Mouse (Mus musculus) heart, embryonic 16.5 days (tissue): ENCODE measurements around the gene Cela2a. TPM values are rescaled to one million over a fixed set of nuclear protein-coding genes. Genes with fewer than 3 reads are reported as not detected.

ENCODE experiments used
- ATAC-seq: fragments of 200-750 bp; cut with Nextera tagmentation; replicated peaks from 2 replicates; pipeline ENCODE4 v1.8.0; 2017; ENCODE audit warnings: moderate number of reproducible peaks; ENCODE audit not compliant: insufficient read depth, low FRiP score; ENCODE audit errors: extremely low read depth
- H3K27ac ChIP-seq: fragments of 300-500 bp; sonication (generic); 2 replicates; pipeline ENCODE4 v1.5.1; 2014; ENCODE audit warnings: mild to moderate bottlenecking, low read length, control low read depth, moderate library complexity
- H3K27me3 ChIP-seq: fragments of 300-500 bp; sonication (generic); 2 replicates; pipeline ENCODE4 v1.6.1; 2014; ENCODE audit warnings: low read length, mixed read lengths; ENCODE audit not compliant: control insufficient read depth, insufficient read depth
- H3K36me3 ChIP-seq: fragments of 300-500 bp; sonication (generic); 2 replicates; pipeline ENCODE4 v1.6.1; 2014; ENCODE audit not compliant: control insufficient read depth, insufficient read depth
- H3K4me1 ChIP-seq: fragments of 300-500 bp; sonication (generic); 2 replicates; pipeline ENCODE4 v1.6.1; 2014; ENCODE audit warnings: low read length, mixed read lengths; ENCODE audit not compliant: control insufficient read depth, insufficient read depth
- H3K4me2 ChIP-seq: fragments of 300-500 bp; sonication (generic); 2 replicates; pipeline ENCODE4 v1.6.1; 2014; ENCODE audit warnings: low read depth, mild to moderate bottlenecking, control low read depth, low read length
- H3K4me3 ChIP-seq: fragments of 300-500 bp; sonication (generic); 2 replicates; pipeline ENCODE4 v1.5.1; 2014; ENCODE audit warnings: mild to moderate bottlenecking, control low read depth, low read length
- H3K9ac ChIP-seq: fragments of 300-500 bp; sonication (generic); 2 replicates; pipeline ENCODE4 v1.6.1; 2014; ENCODE audit warnings: low read length, control low read depth
- H3K9me3 ChIP-seq: fragments of 300-500 bp; sonication (generic); replicated peaks from 2 replicates; pipeline ENCODE4 v1.6.1; 2016; ENCODE audit warnings: low read length; ENCODE audit not compliant: control insufficient read depth
- WGBS: fragments of 180-500 bp; shearing (Covaris S2); extraction: QIAGEN DNeasy Blood & Tissue Kit; methylation state at CpG from one replicate; pipeline ENCODE4 v1.1.7; 2014; 5-methylcytosine and 5-hydroxymethylcytosine counted together
- polyA plus RNA-seq: library from polyadenylated mRNA; unstranded; fragments of >200 nt; fragmentation: Nextera tagmentation; extraction: Ambion mirVana; gene quantifications from 2 replicates; pipeline ENCODE4 v1.2.1, GENCODE M21; 2015

Cela2a gene
- polyA plus RNA-seq, 1 experiment from 2014 or later, result 0.63 TPM

DNA sequence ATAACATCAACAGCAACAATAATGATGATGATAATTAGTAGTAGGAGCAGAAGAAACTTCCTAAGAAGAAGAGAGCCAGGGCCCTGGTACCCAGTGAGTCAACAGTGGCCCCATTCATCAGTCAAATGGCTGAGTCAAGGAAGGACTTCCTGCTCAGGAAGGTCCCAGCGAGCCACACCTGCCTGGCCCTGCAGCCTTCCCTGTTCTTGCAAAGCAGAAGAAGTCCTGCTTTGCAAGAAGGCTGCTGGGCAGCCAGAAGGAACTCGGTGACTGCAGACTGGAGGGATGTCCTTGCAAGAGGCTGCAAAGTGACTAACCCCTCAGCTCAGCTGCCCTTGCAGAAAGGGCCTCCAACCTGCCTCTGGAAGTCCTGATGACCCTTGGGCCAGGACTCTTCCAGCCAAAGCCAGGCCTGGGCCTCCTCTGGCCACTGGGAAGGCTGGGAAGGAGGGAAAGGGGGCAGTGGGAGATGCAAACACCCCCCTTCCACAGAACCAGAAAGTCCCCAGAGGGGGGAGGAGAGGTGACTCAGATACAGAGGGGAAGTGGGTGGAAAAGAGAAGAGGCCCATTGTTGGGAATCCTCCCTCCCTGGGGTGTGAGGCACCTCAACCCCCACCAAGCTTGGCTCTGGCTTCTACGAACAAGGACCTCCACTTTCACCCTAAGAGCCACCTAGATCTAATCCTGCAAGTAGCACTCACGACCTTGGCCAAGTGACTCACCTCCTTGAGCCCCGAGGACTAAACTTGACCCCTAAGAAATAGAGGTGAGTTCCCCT, 43.7 kb upstream of the Cela2a start:
- Histone ChIP-seq H3K27me3 (no peaks in the 10 kb centered on the region), H3K9ac (peak overlapping the region; percentile 12), H3K36me3 (peaks cover 5% of the 10 kb centered on the region; the same call in 1 of the 2 replicates), H3K27ac (peak overlapping the region; percentile 48), H3K9me3 (no peaks in the 10 kb centered on the region), H3K4me2 (no peak overlapping the region), H3K4me1 (peaks cover 70% of the 10 kb centered on the region), H3K4me3 (no peak overlapping the region)
- ATAC-seq, result no peak
- 57% methylated on average over 5 of the region's 5 CpGs for WGBS

DNA sequence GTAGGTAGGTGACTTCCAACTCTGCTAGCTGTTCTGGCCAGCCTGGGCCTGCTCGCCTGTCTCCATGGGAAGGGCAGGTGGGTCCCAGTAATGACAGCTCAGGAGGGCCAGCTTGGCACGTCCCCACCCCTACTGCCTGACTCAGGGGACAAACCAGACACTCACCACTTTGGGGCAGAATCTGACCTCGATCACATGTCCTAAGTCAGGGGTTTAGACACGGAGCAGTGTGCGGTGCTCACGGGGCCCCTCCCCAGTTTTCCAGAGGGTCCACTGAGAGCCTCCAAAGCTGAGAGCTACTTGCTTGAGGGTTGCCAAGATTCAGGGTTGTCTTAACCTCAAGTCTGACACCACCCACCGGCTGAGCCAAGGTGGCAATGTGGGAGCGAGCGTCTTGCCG, 42.1 kb upstream of the Cela2a start:
- no peaks in the 10 kb centered on the region for H3K9me3 ChIP-seq
- peaks cover 74% of the 10 kb centered on the region for H3K4me1 ChIP-seq
- no peak overlapping the region for H3K4me2 ChIP-seq
- peak overlapping the region; percentile 95 for H3K27ac ChIP-seq
- no peak overlapping the region for H3K4me3 ChIP-seq
- 70% methylated on average over 10 of the region's 10 CpGs for WGBS
- ATAC-seq, result no peak
- peak overlapping the region; percentile 43; the same call in 1 of the 2 replicates for H3K9ac ChIP-seq
- H3K36me3 ChIP-seq, result peaks cover 5% of the 10 kb centered on the region; the same call in 1 of the 2 replicates
- no peaks in the 10 kb centered on the region for H3K27me3 ChIP-seq

DNA sequence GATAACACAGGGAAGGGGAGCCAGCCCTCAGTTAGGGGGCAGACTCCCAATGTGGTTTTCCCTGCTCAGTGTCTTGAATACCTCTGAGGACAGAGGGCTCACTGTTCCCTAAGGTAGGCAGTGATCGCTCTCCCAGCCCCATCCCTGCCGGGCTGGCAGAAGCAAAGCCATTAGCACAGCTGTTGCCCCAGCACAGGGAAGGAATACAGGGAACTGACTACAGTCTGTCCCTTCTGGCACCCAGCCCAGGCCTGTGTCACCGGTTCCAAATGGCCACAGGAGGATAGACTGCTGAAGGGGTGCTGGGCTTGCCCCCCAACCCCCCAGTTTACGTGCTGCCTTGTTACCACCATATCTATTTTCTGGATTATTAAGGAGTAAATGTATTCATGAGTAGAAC, 41.5 kb upstream of the Cela2a start:
- H3K27ac ChIP-seq, result peak overlapping the region; percentile 95
- no peaks in the 10 kb centered on the region for H3K9me3 ChIP-seq
- peak overlapping the region; percentile 43 for H3K9ac ChIP-seq
- H3K4me3 ChIP-seq, result no peak overlapping the region
- H3K4me1 ChIP-seq, result peaks cover 72% of the 10 kb centered on the region
- 18% methylated on average over 4 of the region's 4 CpGs for WGBS
- no peaks in the 10 kb centered on the region for H3K27me3 ChIP-seq
- peaks cover 5% of the 10 kb centered on the region; the same call in 1 of the 2 replicates for H3K36me3 ChIP-seq
- peak overlapping the region; percentile 54 for H3K4me2 ChIP-seq
- peak; percentile 53; the same call in 1 of the 2 replicates for ATAC-seq

DNA sequence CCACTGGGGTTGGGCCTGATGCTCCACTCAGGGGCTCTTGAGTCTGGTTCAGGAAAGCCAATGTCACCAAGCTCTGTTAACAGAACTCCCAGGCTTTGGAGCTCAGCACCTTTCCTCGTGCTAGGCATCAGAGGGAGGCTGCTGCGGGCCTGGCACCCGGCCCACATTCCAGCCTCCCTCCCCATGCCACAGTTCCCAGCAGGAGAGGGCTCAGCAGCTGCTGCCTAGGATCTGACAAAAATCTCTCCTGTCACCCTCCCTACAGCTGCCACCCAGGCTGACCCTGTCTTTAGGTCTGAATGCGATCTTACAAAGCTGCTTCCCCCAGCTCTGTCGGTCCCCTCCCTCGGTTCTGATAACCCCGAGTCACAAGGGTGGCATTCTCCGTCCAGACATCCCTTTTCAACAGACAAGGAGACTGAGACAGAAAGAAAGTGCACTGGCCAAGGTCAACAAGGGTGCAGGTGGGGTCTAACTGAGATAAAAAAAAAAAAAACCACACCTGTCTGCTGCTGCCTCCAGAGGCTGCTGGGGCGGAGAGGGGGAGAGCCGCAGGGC, 41.1 kb upstream of the Cela2a start:
- peaks cover 5% of the 10 kb centered on the region; the same call in 1 of the 2 replicates for H3K36me3 ChIP-seq
- peaks cover 67% of the 10 kb centered on the region for H3K4me1 ChIP-seq
- no peaks in the 10 kb centered on the region for H3K9me3 ChIP-seq
- ATAC-seq, result peak; percentile 79
- peak overlapping the region; percentile 14; the same call in 1 of the 2 replicates for H3K4me3 ChIP-seq
- no peaks in the 10 kb centered on the region for H3K27me3 ChIP-seq
- peak overlapping the region; percentile 43 for H3K9ac ChIP-seq
- H3K27ac ChIP-seq, result peak overlapping the region; percentile 95
- 13% methylated on average over 10 of the region's 10 CpGs for WGBS
- H3K4me2 ChIP-seq, result peak overlapping the region; percentile 54

DNA sequence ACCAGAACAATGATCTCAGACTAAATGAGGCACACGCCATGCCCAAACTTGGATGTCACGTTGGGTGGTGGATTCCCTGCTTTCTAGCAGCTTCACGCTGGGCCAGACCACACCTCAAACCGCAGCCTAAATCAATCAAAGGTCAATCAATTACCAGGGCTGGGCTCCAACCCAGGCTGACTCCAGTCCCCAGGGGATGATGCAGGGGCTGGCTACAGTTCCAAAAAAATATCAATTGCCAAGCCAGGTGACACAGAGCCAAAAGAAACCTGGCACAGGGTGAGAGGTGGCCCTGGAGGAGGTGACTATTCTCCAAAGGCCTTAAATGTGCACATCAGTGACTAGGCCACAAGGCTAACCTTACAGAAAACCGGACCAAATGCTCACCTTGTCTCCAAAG, 39.6 kb upstream of the Cela2a start:
- H3K9me3 ChIP-seq, result no peaks in the 10 kb centered on the region
- no peak overlapping the region for H3K4me3 ChIP-seq
- 97% methylated on average over 5 of the region's 5 CpGs for WGBS
- no peak overlapping the region for H3K9ac ChIP-seq
- peak overlapping the region; percentile 95 for H3K27ac ChIP-seq
- H3K4me1 ChIP-seq, result peaks cover 56% of the 10 kb centered on the region
- no peaks in the 10 kb centered on the region for H3K27me3 ChIP-seq
- ATAC-seq, result no peak
- H3K36me3 ChIP-seq, result peaks cover 10% of the 10 kb centered on the region
- no peak overlapping the region for H3K4me2 ChIP-seq

DNA sequence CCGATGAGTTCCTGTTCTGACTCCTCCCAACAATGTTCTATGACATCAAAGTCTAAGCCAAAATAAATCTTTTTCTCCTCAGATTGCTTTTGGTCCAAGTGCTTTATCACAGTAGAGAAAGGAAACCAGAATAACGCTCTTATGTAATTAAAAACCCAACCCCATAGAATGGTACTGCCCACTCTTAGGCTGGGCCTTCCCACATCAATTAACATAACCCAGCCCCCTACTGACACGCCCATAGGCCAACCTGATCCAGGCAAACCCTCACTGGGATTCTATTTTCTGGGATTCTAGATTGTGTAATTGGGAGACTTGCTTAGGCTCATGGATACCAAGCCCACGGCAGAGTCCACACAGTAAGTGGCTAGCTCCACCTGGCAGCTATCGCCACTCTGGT, 39.0 kb upstream of the Cela2a start:
- H3K36me3 ChIP-seq, result peaks cover 12% of the 10 kb centered on the region
- no peak overlapping the region for H3K4me2 ChIP-seq
- ATAC-seq, result no peak
- H3K4me3 ChIP-seq, result no peak overlapping the region
- H3K4me1 ChIP-seq, result peaks cover 52% of the 10 kb centered on the region
- WGBS, result 88% methylated on average over 5 of the region's 5 CpGs
- H3K27ac ChIP-seq, result no peak overlapping the region
- no peaks in the 10 kb centered on the region for H3K27me3 ChIP-seq
- no peaks in the 10 kb centered on the region for H3K9me3 ChIP-seq
- no peak overlapping the region for H3K9ac ChIP-seq

DNA sequence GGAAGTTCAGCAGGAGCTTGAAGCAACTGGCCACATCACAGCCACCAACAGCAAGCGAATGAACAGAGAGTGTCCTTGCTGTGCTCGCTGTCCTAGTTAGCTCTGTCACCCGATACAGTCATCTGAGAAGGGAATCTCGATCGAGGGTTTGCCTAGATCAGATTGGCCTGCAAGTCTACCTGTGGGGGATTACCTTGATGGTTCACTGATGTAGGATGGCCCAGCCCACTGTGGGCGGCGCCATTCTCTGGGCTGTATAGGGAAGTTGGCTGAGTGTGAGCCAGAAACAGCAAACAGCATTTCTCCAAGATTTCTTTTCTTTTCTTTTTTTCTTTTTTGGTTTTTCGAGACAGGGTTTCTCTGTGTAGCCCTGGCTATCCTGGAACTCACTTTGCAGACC, 38.5 kb upstream of the Cela2a start:
- no peaks in the 10 kb centered on the region for H3K9me3 ChIP-seq
- peaks cover 16% of the 10 kb centered on the region for H3K36me3 ChIP-seq
- WGBS, result 91% methylated on average over 8 of the region's 8 CpGs
- H3K4me2 ChIP-seq, result no peak overlapping the region
- H3K4me1 ChIP-seq, result peaks cover 47% of the 10 kb centered on the region
- H3K4me3 ChIP-seq, result no peak overlapping the region
- H3K27me3 ChIP-seq, result no peaks in the 10 kb centered on the region
- H3K27ac ChIP-seq, result no peak overlapping the region
- no peak for ATAC-seq
- no peak overlapping the region for H3K9ac ChIP-seq

DNA sequence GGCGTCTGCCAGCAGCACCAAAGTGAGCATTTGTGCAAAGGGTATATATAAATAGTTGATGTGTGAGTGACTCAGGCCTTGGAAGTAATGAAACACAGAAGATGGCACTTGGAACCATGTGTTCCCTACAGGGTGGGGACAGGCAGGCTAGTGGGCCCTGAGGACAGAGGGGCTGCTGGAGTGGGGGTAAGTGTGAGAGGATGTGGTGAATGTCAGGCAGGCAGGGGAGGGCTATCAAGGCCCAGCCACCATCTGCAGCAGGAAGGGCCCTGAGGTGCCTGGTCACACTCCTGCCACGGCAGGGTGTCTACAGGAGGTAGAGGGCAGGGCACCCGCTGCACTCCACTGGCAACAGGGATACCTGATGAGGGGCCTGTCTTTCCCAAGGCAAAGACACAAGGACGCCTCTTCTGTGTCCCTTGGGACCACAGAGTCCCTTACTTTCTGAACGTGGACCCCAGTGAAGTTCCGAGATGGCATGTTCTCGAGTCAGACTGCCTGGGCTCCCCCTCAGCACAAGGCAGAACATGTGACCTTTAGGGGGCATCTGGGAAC, 37.8 kb upstream of the Cela2a start:
- peaks cover 23% of the 10 kb centered on the region for H3K36me3 ChIP-seq
- peak overlapping the region; percentile 42 for H3K9ac ChIP-seq
- peaks cover 45% of the 10 kb centered on the region for H3K4me1 ChIP-seq
- 69% methylated on average over 7 of the region's 7 CpGs for WGBS
- ATAC-seq, result no peak
- no peak overlapping the region for H3K4me3 ChIP-seq
- H3K9me3 ChIP-seq, result no peaks in the 10 kb centered on the region
- no peaks in the 10 kb centered on the region for H3K27me3 ChIP-seq
- H3K4me2 ChIP-seq, result no peak overlapping the region
- peak overlapping the region; percentile 81 for H3K27ac ChIP-seq

DNA sequence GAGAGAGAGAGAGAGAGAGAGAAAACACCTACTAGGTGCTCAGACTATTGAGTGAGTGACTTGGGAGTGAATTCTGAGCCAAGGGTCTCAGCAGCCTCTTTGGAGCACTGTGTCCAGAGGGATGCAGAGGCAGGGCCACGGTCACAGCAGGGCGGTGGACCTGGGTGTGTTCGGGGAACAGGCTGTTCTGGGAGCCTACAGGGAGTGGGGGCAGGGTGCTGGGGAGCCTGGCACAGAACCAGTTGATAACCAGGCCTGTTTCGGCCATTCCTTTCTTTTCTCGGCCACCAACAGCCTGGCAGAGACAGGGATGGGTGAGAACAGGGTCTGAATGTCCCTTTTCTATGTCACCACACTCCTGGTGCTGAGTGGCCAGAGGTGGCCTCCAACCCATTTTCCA, 36.9 kb upstream of the Cela2a start:
- Histone ChIP-seq H3K4me3 (no peak overlapping the region), H3K36me3 (peaks cover 23% of the 10 kb centered on the region), H3K27ac (peak overlapping the region; percentile 81), H3K4me2 (no peak overlapping the region), H3K4me1 (peaks cover 38% of the 10 kb centered on the region), H3K27me3 (no peaks in the 10 kb centered on the region), H3K9me3 (no peaks in the 10 kb centered on the region), H3K9ac (peak overlapping the region; percentile 36; the same call in 1 of the 2 replicates)
- ATAC-seq, result peak; percentile 39; the same call in 1 of the 2 replicates
- WGBS, result 43% methylated on average over 5 of the region's 5 CpGs
